Mouse (Mus musculus): Measurements from ENCODE around the gene Galnt6.

GRCm38 (mm10) chr15:100701856-100702255 is 27.3 kb downstream of the Galnt6 start:
- TF ChIP-seq CTCF (conservative IDR thresholded peaks at IDR 0.05; ENCODE audit: low read length): no peak
- TF ChIP-seq NANOG (IDR thresholded peaks at IDR 0.05; ENCODE audit: borderline replicate concordance, low read length): no peak
- TF ChIP-seq POU5F1 (IDR thresholded peaks at IDR 0.05; ENCODE audit: borderline replicate concordance, low read length): no peak
